Mouse (Mus musculus): ENCODE measurements around the gene Galnt18.

GRCm38 (mm10) chr7:111778789-111779503 lies 831 bp downstream of the Galnt18 start:
- TF ChIP-seq CTCF (IDR thresholded peaks at IDR 0.05; ENCODE audit: extremely low read depth, insufficient read depth, low read length) (no peak), POLR2A (IDR thresholded peaks at IDR 0.05; ENCODE audit: extremely low read depth, insufficient read depth, low read length) (peak; percentile 49; the same call in 1 of the 2 replicates)

Measured in cortical plate, adult 2 months (tissue).